Mouse (Mus musculus): ENCODE data around the gene Mfsd4a. TPM values are rescaled to one million over a fixed set of nuclear protein-coding genes. Genes with fewer than 3 reads are reported as not detected.

Mfsd4a gene
- polyA plus RNA-seq, 1 experiment from 2014 or later = 8.6 TPM

DNA sequence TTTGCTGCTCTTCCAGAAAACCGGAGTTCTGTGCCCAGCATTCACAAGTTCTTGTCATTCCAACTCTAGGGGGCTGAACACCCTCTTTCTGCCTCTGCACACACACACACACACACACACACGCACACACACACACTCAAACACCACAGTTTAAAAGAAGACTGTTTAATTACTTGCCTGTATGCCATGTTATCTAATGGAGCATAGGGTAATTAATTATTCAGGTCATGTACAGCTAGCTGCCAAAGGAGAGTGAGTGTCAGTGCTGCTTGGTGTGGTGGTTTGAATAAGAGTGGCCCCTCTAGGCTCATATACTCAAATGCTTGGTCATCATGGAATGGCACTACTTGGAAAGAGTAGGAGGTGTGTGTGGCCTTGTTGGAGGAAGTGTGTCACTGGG is 84.1 kb downstream of the Mfsd4a start:
- no peak overlapping the region for H3K4me3 ChIP-seq (ENCODE audit: low read depth, low read length)
- H3K4me1 ChIP-seq (ENCODE audit: control insufficient read depth, insufficient read depth, low read length) = no peaks in the 10 kb centered on the region
- no peak for DNase-seq (ENCODE audit: low spot score)
- H3K9me3 ChIP-seq (ENCODE audit: control insufficient read depth, low read length) = no peaks in the 10 kb centered on the region
- H3K27ac ChIP-seq (replicated peaks; ENCODE audit: low read depth, low read length) = no peak overlapping the region
- WGBS = 85% methylated on average over 2 of the region's 2 CpGs
- H3K4me2 ChIP-seq (ENCODE audit: low read depth, severe bottlenecking) = no peak overlapping the region
- ATAC-seq (ENCODE audit: insufficient number of reproducible peaks, low FRiP score, low TSS enrichment, low read depth) = no peak
- no peak overlapping the region for H3K9ac ChIP-seq (ENCODE audit: low read length)
- H3K36me3 ChIP-seq (ENCODE audit: control insufficient read depth, insufficient read depth, low read length) = no peaks in the 10 kb centered on the region
- no peaks in the 10 kb centered on the region for H3K27me3 ChIP-seq (ENCODE audit: control insufficient read depth, insufficient read depth, low read length)

- H3K36me3 ChIP-seq (ENCODE audit: control insufficient read depth, insufficient read depth, low read length) = no peaks in the 10 kb centered on the region
- H3K4me3 ChIP-seq (ENCODE audit: low read depth, low read length) = no peak overlapping the region
- H3K27me3 ChIP-seq (ENCODE audit: control insufficient read depth, insufficient read depth, low read length) = no peaks in the 10 kb centered on the region
- H3K9ac ChIP-seq (ENCODE audit: low read length) = no peak overlapping the region
- ATAC-seq (ENCODE audit: insufficient number of reproducible peaks, low FRiP score, low TSS enrichment, low read depth) (no peak), DNase-seq (ENCODE audit: low spot score) (peak; percentile 87)
- H3K4me1 ChIP-seq (ENCODE audit: control insufficient read depth, insufficient read depth, low read length) = no peaks in the 10 kb centered on the region
- H3K9me3 ChIP-seq (ENCODE audit: control insufficient read depth, low read length) = no peaks in the 10 kb centered on the region
- 11% methylated on average over 5 of the region's 5 CpGs for WGBS
- no peak overlapping the region for H3K27ac ChIP-seq (replicated peaks; ENCODE audit: low read depth, low read length)
- no peak overlapping the region for H3K4me2 ChIP-seq (ENCODE audit: low read depth, severe bottlenecking)
These were observed 85.0 kb downstream of the Mfsd4a start for GRCm38 (mm10) chr1:131982907-131983306.

- ATAC-seq (ENCODE audit: insufficient number of reproducible peaks, low FRiP score, low TSS enrichment, low read depth) (peak; percentile 40), DNase-seq (ENCODE audit: low spot score) (peak; percentile 88)
- H3K9ac ChIP-seq (ENCODE audit: low read length) = no peak overlapping the region
- H3K4me3 ChIP-seq (ENCODE audit: low read depth, low read length) = no peak overlapping the region
- no peak overlapping the region for H3K4me2 ChIP-seq (ENCODE audit: low read depth, severe bottlenecking)
- 53% methylated on average over 12 of the region's 12 CpGs for WGBS
- no peaks in the 10 kb centered on the region for H3K27me3 ChIP-seq (ENCODE audit: control insufficient read depth, insufficient read depth, low read length)
- no peaks in the 10 kb centered on the region for H3K4me1 ChIP-seq (ENCODE audit: control insufficient read depth, insufficient read depth, low read length)
- H3K9me3 ChIP-seq (ENCODE audit: control insufficient read depth, low read length) = no peaks in the 10 kb centered on the region
- no peaks in the 10 kb centered on the region for H3K36me3 ChIP-seq (ENCODE audit: control insufficient read depth, insufficient read depth, low read length)
- no peak overlapping the region for H3K27ac ChIP-seq (replicated peaks; ENCODE audit: low read depth, low read length)
These were observed 86.4 kb downstream of the Mfsd4a start for GRCm38 (mm10) chr1:131981378-131982013.

DNA sequence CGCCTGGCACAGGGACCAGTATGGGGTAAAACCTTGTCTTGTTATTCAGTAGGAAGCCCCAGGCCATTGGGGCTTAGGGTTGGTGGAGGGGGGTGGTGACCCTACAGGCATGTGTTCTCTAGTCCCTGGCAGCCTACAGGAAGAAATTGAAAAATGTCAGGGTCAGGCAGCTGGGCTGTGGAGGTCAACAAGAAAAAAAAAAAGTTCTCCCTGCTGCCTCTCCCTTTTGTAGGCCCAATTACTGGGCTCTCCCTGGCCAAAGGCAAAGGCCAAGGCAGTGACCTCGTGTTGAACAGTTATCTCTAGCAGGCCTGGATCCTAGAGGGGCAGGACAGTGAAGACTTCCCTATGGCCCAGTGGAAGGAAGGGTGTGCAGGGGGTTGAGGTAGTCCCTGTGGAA is 87.4 kb downstream of the Mfsd4a start:
- H3K4me2 ChIP-seq (ENCODE audit: low read depth, severe bottlenecking) = no peak overlapping the region
- 35% methylated on average over 2 of the region's 2 CpGs for WGBS
- DNase-seq (ENCODE audit: low spot score) (no peak), ATAC-seq (ENCODE audit: insufficient number of reproducible peaks, low FRiP score, low TSS enrichment, low read depth) (no peak)
- H3K27ac ChIP-seq (replicated peaks; ENCODE audit: low read depth, low read length) = no peak overlapping the region
- no peaks in the 10 kb centered on the region for H3K36me3 ChIP-seq (ENCODE audit: control insufficient read depth, insufficient read depth, low read length)
- no peaks in the 10 kb centered on the region for H3K4me1 ChIP-seq (ENCODE audit: control insufficient read depth, insufficient read depth, low read length)
- H3K4me3 ChIP-seq (ENCODE audit: low read depth, low read length) = no peak overlapping the region
- H3K27me3 ChIP-seq (ENCODE audit: control insufficient read depth, insufficient read depth, low read length) = no peaks in the 10 kb centered on the region
- H3K9ac ChIP-seq (ENCODE audit: low read length) = no peak overlapping the region
- H3K9me3 ChIP-seq (ENCODE audit: control insufficient read depth, low read length) = no peaks in the 10 kb centered on the region

- H3K4me1 ChIP-seq (ENCODE audit: control insufficient read depth, insufficient read depth, low read length) = peaks cover 14% of the 10 kb centered on the region
- 81% methylated on average over 5 of the region's 5 CpGs for WGBS
- DNase-seq (ENCODE audit: low spot score) (no peak), ATAC-seq (ENCODE audit: insufficient number of reproducible peaks, low FRiP score, low TSS enrichment, low read depth) (no peak)
- H3K4me2 ChIP-seq (ENCODE audit: low read depth, severe bottlenecking) = no peak overlapping the region
- H3K36me3 ChIP-seq (ENCODE audit: control insufficient read depth, insufficient read depth, low read length) = no peaks in the 10 kb centered on the region
- H3K9me3 ChIP-seq (ENCODE audit: control insufficient read depth, low read length) = no peaks in the 10 kb centered on the region
- H3K27ac ChIP-seq (replicated peaks; ENCODE audit: low read depth, low read length) = no peak overlapping the region
- H3K27me3 ChIP-seq (ENCODE audit: control insufficient read depth, insufficient read depth, low read length) = no peaks in the 10 kb centered on the region
- no peak overlapping the region for H3K9ac ChIP-seq (ENCODE audit: low read length)
- no peak overlapping the region for H3K4me3 ChIP-seq (ENCODE audit: low read depth, low read length)
These were observed 91.0 kb downstream of the Mfsd4a start for GRCm38 (mm10) chr1:131976886-131977285.

DNA sequence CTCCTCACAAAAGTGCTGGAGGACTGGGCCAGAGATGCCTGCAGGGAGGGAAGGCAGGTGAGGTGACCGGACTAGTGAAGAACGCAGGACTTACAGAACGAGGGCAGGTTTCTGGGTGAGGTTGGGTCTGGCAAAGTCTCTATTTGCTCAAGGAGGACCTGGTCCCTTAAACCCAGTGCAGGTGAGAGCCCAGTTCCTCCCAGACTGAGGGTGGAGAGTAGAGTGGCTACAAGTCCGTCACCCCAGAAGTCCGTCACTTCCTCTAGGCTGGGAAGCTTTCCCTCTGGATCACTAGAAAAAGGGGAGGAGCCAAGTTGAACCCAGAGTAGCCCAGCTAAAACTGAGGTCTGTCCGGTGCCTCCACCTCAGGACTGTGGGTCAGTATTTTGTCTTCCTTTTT is 93.9 kb downstream of the Mfsd4a start:
- H3K9ac ChIP-seq (ENCODE audit: low read length) = no peak overlapping the region
- no peak overlapping the region for H3K4me3 ChIP-seq (ENCODE audit: low read depth, low read length)
- H3K27me3 ChIP-seq (ENCODE audit: control insufficient read depth, insufficient read depth, low read length) = no peaks in the 10 kb centered on the region
- H3K4me1 ChIP-seq (ENCODE audit: control insufficient read depth, insufficient read depth, low read length) = peaks cover 28% of the 10 kb centered on the region
- no peak overlapping the region for H3K4me2 ChIP-seq (ENCODE audit: low read depth, severe bottlenecking)
- H3K9me3 ChIP-seq (ENCODE audit: control insufficient read depth, low read length) = no peaks in the 10 kb centered on the region
- no peaks in the 10 kb centered on the region for H3K36me3 ChIP-seq (ENCODE audit: control insufficient read depth, insufficient read depth, low read length)
- no peak for DNase-seq (ENCODE audit: low spot score)
- H3K27ac ChIP-seq (replicated peaks; ENCODE audit: low read depth, low read length) = no peak overlapping the region
- ATAC-seq (ENCODE audit: insufficient number of reproducible peaks, low FRiP score, low TSS enrichment, low read depth) = no peak
- WGBS = 74% methylated on average over 6 of the region's 6 CpGs

Other genes with a start within 250 kb of the Mfsd4a start
- 11.6 and 12.8 TPM in 2 replicates for gene Slc41a1, start 240.6 kb downstream of the Mfsd4a start, polyA plus RNA-seq (2014; fragmentation: Nextera tagmentation; extraction: Ambion mirVana)
- 8.5 and 10.7 TPM in 2 replicates for gene Rab29, start 200.8 kb downstream of the Mfsd4a start, polyA plus RNA-seq (2014; fragmentation: Nextera tagmentation; extraction: Ambion mirVana)
- gene Nucks1, start 157.5 kb downstream of the Mfsd4a start, polyA plus RNA-seq (2014; fragmentation: Nextera tagmentation; extraction: Ambion mirVana) = 63.3 and 63.4 TPM in 2 replicates
- gene Slc45a3, start 105.1 kb downstream of the Mfsd4a start, polyA plus RNA-seq (2014; fragmentation: Nextera tagmentation; extraction: Ambion mirVana) = 1.7 and 2.3 TPM in 2 replicates
- 17.1 and 20.8 TPM in 2 replicates for gene Elk4, start 60.5 kb downstream of the Mfsd4a start, polyA plus RNA-seq (2014; fragmentation: Nextera tagmentation; extraction: Ambion mirVana)
- 3.7 and 3.9 TPM in 2 replicates for gene Cdk18, start 71.6 kb upstream of the Mfsd4a start, polyA plus RNA-seq (2014; fragmentation: Nextera tagmentation; extraction: Ambion mirVana)
- 1.2 and 1.5 TPM in 2 replicates for gene Lemd1, start 123.4 kb upstream of the Mfsd4a start, polyA plus RNA-seq (2014; fragmentation: Nextera tagmentation; extraction: Ambion mirVana)
- gene AC124108.1, start 123.4 kb upstream of the Mfsd4a start, polyA plus RNA-seq (2014; fragmentation: Nextera tagmentation; extraction: Ambion mirVana) = 0.87 and 1.1 TPM in 2 replicates
- gene Gm10188, start 161.7 kb upstream of the Mfsd4a start, polyA plus RNA-seq (2014; fragmentation: Nextera tagmentation; extraction: Ambion mirVana) = not detected in 2 replicates
- gene Klhdc8a, start 230.6 kb upstream of the Mfsd4a start, polyA plus RNA-seq (2014; fragmentation: Nextera tagmentation; extraction: Ambion mirVana) = 0.07 TPM in 1 of 2 replicates, not detected in the other
- 0.56 and 1.2 TPM in 2 replicates for gene Nuak2, start 248.1 kb upstream of the Mfsd4a start, polyA plus RNA-seq (2014; fragmentation: Nextera tagmentation; extraction: Ambion mirVana)